Mouse (Mus musculus) frontal cortex, postnatal 25 days (tissue): ENCODE data around the gene Gm4907.
"Not testable (repeated sequence)": the region's sequence is repeated elsewhere in the genome, so short reads cannot be mapped to it uniquely, and the experiment has no call there.

Experiments
- DNase-seq, 2 experiments: peaks; one replicate each; pipeline ENCODE4 v3.0.0; 2022; ENCODE audit warnings: low spot score in 2 of 2

The Gm4907 gene

GRCm38 (mm10) chrX:23882253-23882652 is at the start of gene Gm4907:
Gene Gm4907, plus strand, starts transcription at chrX:23882553.
- DNase-seq, result not testable (repeated sequence)

- DNase-seq, result not testable (repeated sequence)
These were observed 48.6 kb upstream of the Gm4907 start for GRCm38 (mm10) chrX:23833784-23834183.

- no peak for DNase-seq
These were observed 41.4 kb upstream of the Gm4907 start for GRCm38 (mm10) chrX:23840921-23841320.

GRCm38 (mm10) chrX:23954161-23954560 is 71.8 kb downstream of the Gm4907 start:
- DNase-seq, result no peak
